Comparison of ENCODE assay signal across 12 mouse cellular contexts in genomic region chr10:89458770-89459169, GRCm38 (mm10). TPM values are rescaled to one million over a fixed set of nuclear protein-coding genes. Genes with fewer than 3 reads are reported as not detected.
DNase-seq lines count a peak whose midpoint lies in the region; ATAC-seq and TF ChIP-seq lines count a peak whose summit lies in the region.
"Had no signal": no experiment of that assay in that cellular context is flagged by ENCODE, and none has a peak within 500 bp of the region (broad histone marks: within the 10 kb centered on the region; RNA-seq: fewer than 3 reads in every experiment).

No protein-coding gene starts in this region.

- TF ChIP-seq CTCF in intestine, postnatal 0 days (IDR thresholded peaks at IDR 0.05; ENCODE audit: low read depth): no peak

- DNase-seq in heart, adult 18-20 months: peak; percentile 44 to 65
- peak; percentile 14 to 66 for DNase-seq in urinary bladder, adult 18-20 months (ENCODE audit: low spot score in 2 of 2)
- DNase-seq in urinary bladder, postnatal 10 days (ENCODE audit: low spot score): no peak
- peak; percentile 22 to 60 for DNase-seq in urinary bladder, postnatal 36 days (ENCODE audit: low spot score in 2 of 2)
- DNase-seq in frontal cortex, postnatal 14 days (ENCODE audit: low spot score in 2 of 2): no peak
- DNase-seq in cerebellum, adult 9-10 months: no peak

- no peak overlapping the region for H3K9ac ChIP-seq in heart, embryonic 11.5 days (ENCODE audit: low read depth, low read length)
- H3K9ac ChIP-seq in intestine, postnatal 0 days (ENCODE audit: low read depth, low read length): no peak overlapping the region
- H3K9ac ChIP-seq: heart, embryonic 13.5 days had no signal

- no peak overlapping the region for H3K4me3 ChIP-seq in heart, embryonic 11.5 days (ENCODE audit: low read depth, low read length)
- no peak overlapping the region for H3K4me3 ChIP-seq in intestine, postnatal 0 days (ENCODE audit: low read depth, low read length)
- H3K4me3 ChIP-seq: heart, embryonic 13.5 days; left cerebral cortex, adult 2 months had no signal

- no peak for ATAC-seq in heart, embryonic 11.5 days (replicated peaks; ENCODE audit: insufficient number of reproducible peaks, low FRiP score, low TSS enrichment)
- peak; percentile 88 for ATAC-seq in intestine, postnatal 0 days
- ATAC-seq: forebrain, embryonic 14.5 days had no signal

- H3K27ac ChIP-seq in heart, embryonic 11.5 days (ENCODE audit: low read depth, low read length): no peak overlapping the region
- peak overlapping the region; percentile 35 for H3K27ac ChIP-seq in intestine, postnatal 0 days (ENCODE audit: low read depth, low read length)
- H3K27ac ChIP-seq: heart, embryonic 13.5 days; left cerebral cortex, adult 2 months; macrophage had no signal

- no peaks in the 10 kb centered on the region for H3K9me3 ChIP-seq in heart, embryonic 11.5 days (replicated peaks; ENCODE audit: control insufficient read depth, low read length)
- no peaks in the 10 kb centered on the region for H3K9me3 ChIP-seq in intestine, postnatal 0 days (ENCODE audit: control insufficient read depth)
- H3K9me3 ChIP-seq: heart, embryonic 13.5 days had no signal

- no peaks in the 10 kb centered on the region for H3K36me3 ChIP-seq in heart, embryonic 11.5 days (ENCODE audit: control insufficient read depth, insufficient read depth, low read length)
- peaks cover 12% of the 10 kb centered on the region for H3K36me3 ChIP-seq in intestine, postnatal 0 days (ENCODE audit: control insufficient read depth, insufficient read depth)
- H3K36me3 ChIP-seq: heart, embryonic 13.5 days had no signal

- H3K27me3 ChIP-seq in heart, embryonic 11.5 days (ENCODE audit: control insufficient read depth, insufficient read depth, low read length): no peaks in the 10 kb centered on the region
- no peaks in the 10 kb centered on the region for H3K27me3 ChIP-seq in intestine, postnatal 0 days (replicated peaks; ENCODE audit: control insufficient read depth, insufficient read depth, low read length)
- H3K27me3 ChIP-seq: heart, embryonic 13.5 days had no signal

- 69% methylated on average over 3 of the region's 3 CpGs for WGBS in heart, embryonic 11.5 days (ENCODE audit: insufficient replicate concordance)
- WGBS in intestine, postnatal 0 days: 35% methylated on average over 3 of the region's 3 CpGs

- no peak overlapping the region for H3K4me2 ChIP-seq in heart, embryonic 11.5 days
- no peak overlapping the region for H3K4me2 ChIP-seq in intestine, postnatal 0 days (replicated peaks; ENCODE audit: low read depth)
- H3K4me2 ChIP-seq: heart, embryonic 13.5 days had no signal

- no peaks in the 10 kb centered on the region for H3K4me1 ChIP-seq in heart, embryonic 11.5 days (ENCODE audit: control insufficient read depth, insufficient read depth, low read length)
- no peaks in the 10 kb centered on the region for H3K4me1 ChIP-seq in intestine, postnatal 0 days (replicated peaks; ENCODE audit: control insufficient read depth, insufficient read depth, low read length)

RNA-seq across cellular contexts. Expression of gene Gas2l3, which starts 15.0 kb away (rescaled TPM):
- 1 to 10 TPM; 2.7 to 3.1 TPM for total RNA-seq in heart, adult 18-20 months (2021)
- polyA plus RNA-seq in heart, embryonic 11.5 days (2014; fragmentation: Nextera tagmentation; extraction: Ambion mirVana): 15.3 and 17.6 TPM in 2 replicates
- polyA plus RNA-seq in intestine, postnatal 0 days (2015; fragmentation: Nextera tagmentation; extraction: Ambion mirVana): 5.5 and 5.6 TPM in 2 replicates

Comparison
In these comparisons a context has a peak if more than half of its experiments do, and no peak if none do; other contexts are left out.
1. DNase-seq: peak in heart, adult 18-20 months (2 of 2), urinary bladder, adult 18-20 months (2 of 2) and urinary bladder, postnatal 36 days (2 of 2); none in urinary bladder, postnatal 10 days (single experiment), frontal cortex, postnatal 14 days (0 of 2) and cerebellum, adult 9-10 months (single experiment).